Mouse (Mus musculus) layer of hippocampus, adult 18-20 months (tissue): ENCODE results near the gene Srd5a2. TPM values are rescaled to one million over a fixed set of nuclear protein-coding genes. Genes with fewer than 3 reads are reported as not detected.
A peak's percentile ranks its signal among the peaks of the same experiment; 100 is the strongest.

Experiments
- DNase-seq, 2 experiments: peaks; one replicate each; pipeline ENCODE4 v3.0.0; 2022; ENCODE audit warnings: low spot score in 2 of 2
- total RNA-seq, 2 experiments: library from RNA; stranded (reverse); gene quantifications; 2 replicates each; pipeline ENCODE4 v1.2.3; 2021

The Srd5a2 gene
- total RNA-seq, 2 experiments from 2014 or later, result not detected

DNA sequence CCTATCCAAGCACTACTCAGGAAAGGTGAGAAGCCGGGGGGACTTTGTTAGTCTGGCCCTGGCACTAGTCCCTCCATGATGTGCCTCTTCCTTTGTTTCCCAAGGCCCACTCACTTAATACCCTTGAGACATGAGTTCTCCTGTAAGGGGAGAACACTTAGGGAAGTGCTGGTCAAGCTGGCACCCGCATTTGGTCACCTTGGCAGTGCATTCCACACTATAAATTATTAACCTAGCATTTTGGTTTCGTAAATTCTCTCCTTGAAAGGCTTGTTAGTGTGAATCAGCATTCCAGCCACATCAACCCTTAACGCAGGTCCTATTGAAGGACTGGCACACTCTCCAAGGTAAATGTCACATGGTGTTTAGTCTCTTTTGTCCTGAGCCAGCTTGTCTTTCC lies 61.8 kb downstream of the Srd5a2 start:
- no peak for DNase-seq

DNA sequence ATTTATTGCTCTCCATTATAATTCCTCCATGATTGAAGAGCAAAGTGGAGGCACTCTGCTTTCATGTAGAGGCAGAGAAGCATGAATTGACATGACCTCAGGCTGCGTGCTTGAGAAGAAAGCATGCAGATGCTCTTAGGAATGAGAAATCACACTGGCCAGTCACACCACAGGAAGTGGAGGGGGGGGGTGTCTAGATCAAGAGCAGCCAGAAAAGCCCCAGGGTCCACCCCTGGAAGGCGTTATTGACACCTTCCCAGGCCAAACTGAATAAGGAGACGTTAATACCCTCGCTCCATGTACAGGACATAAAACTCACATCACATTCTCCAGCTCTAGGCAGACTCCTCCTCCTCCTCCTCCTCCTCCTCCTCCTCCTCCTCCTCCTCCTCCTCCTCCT lies 63.2 kb downstream of the Srd5a2 start:
- no peak for DNase-seq

DNA sequence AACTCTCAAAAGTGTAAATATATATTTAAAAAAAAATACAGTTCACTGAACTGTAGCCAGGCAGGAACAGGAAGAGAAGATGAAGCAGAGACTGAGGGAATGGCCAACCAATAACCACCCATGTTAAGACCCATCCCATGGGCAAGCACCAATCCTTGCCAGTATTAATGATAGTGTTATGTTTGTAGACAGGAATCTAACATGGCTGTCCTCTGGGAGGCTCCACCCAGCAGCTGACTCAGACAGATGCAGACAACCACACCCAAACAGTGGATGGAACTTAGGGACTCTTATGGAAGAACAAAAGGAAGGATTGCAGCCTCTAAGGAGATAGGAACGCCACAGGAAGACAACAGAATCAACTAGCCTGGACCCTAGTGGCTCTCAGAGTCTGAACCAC lies 64.8 kb downstream of the Srd5a2 start:
- DNase-seq, result no peak

DNA sequence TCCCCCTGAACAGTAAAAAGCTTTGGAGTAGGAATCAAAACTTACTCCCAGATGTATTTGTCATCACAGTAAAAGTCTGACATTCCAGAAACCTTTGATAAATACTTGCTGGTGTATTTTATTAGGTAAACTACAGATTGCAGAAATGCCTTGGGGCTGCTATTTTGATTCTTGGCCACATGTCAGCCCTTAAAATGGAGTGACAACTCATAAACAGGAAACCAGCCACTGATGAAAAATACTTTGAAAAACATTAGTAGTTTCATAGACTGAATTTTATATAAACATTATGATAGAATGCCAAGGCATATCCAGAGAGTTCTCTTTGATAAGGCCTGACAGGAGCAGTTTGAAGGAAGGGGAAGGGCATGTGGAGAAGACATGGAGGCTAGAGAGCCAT lies 71.7 kb downstream of the Srd5a2 start:
- no peak for DNase-seq

DNA sequence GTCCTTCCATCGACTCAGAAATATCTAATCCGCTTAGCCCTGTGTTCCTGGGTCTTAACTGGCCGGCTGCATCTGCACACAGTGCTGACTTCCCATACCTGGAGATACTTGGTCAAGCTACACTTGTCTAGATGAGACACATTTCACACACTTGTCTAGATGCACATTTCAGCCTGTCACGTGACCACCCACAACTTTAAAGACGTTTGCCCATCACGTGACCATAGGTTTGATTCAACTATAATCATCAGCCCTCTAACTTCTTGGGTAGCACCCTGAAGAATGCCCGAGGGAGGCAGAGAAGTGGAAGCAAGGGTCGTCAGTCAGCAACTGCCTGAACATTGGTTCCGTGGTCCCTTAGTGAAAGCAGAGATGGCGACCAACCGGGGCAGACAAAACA lies 75.1 kb downstream of the Srd5a2 start:
- no peak for DNase-seq

DNA sequence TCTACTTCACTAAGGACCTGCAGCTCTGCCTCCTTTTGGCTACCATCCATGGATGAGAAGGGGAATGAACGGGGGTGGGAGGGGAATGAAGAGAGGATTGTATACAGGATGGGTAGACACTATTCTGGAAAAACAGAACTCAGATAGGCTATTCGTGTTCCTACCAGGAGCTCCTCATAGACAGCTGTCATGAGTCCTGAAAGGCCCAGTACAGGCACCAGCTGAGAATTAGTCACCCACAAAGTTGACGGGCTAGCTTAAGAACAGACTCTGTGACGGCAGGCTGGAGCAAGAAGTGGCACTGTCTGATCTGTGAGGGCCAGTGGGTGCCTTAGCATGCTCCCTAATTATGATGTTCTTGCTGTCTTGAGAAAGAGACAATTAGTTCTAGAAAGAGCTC lies 76.4 kb downstream of the Srd5a2 start:
- DNase-seq, result no peak

DNA sequence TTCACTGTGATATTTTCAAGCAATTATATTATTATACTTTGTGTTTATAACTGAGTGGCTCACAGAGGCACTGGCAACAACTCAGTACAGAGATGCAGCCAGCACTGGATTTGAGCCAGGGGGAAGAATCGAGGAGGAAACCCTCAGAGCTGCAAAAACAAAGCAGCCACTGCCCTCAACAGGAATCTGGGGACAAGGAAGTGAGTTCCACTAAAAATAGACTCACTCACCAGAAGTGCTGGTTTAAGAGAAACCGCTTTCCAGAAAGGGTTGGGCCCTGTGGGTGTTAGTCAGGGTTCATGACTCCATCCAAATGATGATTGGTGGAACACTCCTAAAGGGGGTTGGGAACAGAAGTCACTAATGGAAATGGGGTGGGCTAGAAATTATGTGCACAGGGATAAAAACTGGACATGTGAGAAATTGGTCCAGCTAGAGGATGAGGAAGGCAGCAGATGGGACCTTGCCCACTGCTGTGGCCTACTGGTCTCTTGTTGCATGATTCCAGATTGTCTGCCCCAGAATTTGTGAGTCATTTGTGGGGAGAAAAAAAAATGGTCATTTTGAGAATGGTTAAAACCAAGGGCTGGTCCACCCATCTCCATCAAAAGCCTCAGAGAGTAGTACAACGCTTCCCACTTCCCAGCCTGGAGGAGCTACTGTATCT lies 77.2 kb downstream of the Srd5a2 start:
- peak in 1 of 2 experiments; percentile 43 for DNase-seq

Other genes with a start within 250 kb of the Srd5a2 start
- 100 to 1,000 TPM; 138 to 145 TPM for gene Ehd3, start 243.8 kb downstream of the Srd5a2 start, total RNA-seq
- 10 to 100 TPM; 21.7 to 26.6 TPM for gene Xdh, start 97.7 kb downstream of the Srd5a2 start, total RNA-seq
- 10 to 100 TPM; 40.5 to 44.0 TPM for gene Memo1, start 247.6 kb upstream of the Srd5a2 start, total RNA-seq